Mouse (Mus musculus) B cell, adult (primary cell): ENCODE data around the gene Ush1c. TPM values are rescaled to one million over a fixed set of nuclear protein-coding genes. Genes with fewer than 3 reads are reported as not detected.

ENCODE experiments used
- total RNA-seq: library from RNA; stranded (reverse); gene quantifications from 4 replicates; pipeline ENCODE4 v1.2.4, GENCODE M21; 2023; ENCODE audit not compliant: inconsistent age

The Ush1c gene
- not detected in 4 replicates for total RNA-seq

DNA sequence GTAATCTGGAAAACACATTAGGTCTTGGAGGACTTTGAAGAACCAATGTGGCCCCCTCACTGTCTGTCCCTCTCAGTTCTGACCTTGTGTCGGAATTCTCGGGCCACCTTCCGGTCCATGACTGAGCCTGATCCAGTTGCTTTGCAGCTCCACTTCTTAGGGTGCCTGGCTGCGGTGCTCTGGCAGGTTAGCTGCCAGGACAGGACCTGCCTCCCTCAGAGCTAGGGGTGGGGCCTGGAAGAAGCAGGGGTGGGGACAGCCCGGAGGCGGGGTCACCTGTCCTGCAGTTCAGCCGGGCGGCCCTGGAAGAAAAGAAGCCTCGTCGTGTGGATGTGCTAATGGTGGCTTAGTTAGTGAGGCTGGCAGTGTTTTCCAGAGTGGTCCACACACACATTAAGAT, at the start of gene Ush1c:
Ush1c (minus strand) TSS at position 158 of the 400 bp plus-strand sequence.

DNA sequence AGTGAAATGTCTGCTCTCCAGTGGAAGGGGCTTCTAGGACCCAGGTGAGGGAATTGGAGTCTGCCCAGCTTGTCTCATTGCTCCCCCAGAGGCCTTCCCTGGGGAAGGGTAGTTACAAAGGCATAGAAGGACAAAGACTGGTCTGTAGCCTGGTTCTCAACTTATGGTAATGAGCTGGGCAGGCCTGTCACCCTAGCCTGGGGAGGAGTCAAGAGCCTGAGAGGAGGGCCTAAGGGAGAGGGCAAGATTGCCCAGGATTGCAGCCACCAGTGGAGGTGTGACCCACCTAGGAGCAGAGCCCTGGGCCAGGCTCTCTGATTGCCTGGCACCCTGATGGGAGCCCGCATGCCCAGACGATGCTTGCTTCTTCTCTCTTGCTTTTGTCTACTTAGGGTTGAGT, 2.4 kb upstream of the Ush1c start, which contains the start of gene Otog:
Otog (plus strand) TSS at position 292 of the 400 bp plus-strand sequence.

GRCm38 (mm10) chr7:46179431-46180275, 58.6 kb downstream of the Ush1c start, which contains the start of gene Abcc8:
Abcc8 (minus strand) TSS chr7:46180033.

Other genes with a start within 250 kb of the Ush1c start
- gene Abcc6, start 208.2 kb downstream of the Ush1c start, total RNA-seq = not detected in 4 replicates
- 39.4 to 45.3 TPM (median 42.4 TPM) in 4 replicates for gene Nomo1, start 204.8 kb downstream of the Ush1c start, total RNA-seq
- gene Kcnj11, start 137.7 kb downstream of the Ush1c start, total RNA-seq = not detected in 4 replicates
- not detected in 4 replicates for gene Abcc8, start 58.5 kb downstream of the Ush1c start, total RNA-seq
- not detected in 4 replicates for gene Otog, start 2.5 kb upstream of the Ush1c start, total RNA-seq
- not detected in 4 replicates for gene Myod1, start 138.0 kb upstream of the Ush1c start, total RNA-seq
- gene Kcnc1, start 158.0 kb upstream of the Ush1c start, total RNA-seq = 0.13 to 0.38 TPM (median 0.26 TPM) in 4 replicates